Mouse (Mus musculus) retina, postnatal 1 day (tissue): ENCODE data around the gene Pde11a.
A peak's percentile ranks its signal among the peaks of the same experiment; 100 is the strongest.

Experiments
- DNase-seq: peaks from one replicate; pipeline ENCODE4 v3.0.0-alpha.2; 2012

Gene Pde11a

GRCm38 (mm10) chr2:76087170-76087569, 251.4 kb downstream of the Pde11a start:
- DNase-seq = no peak

GRCm38 (mm10) chr2:76084982-76085381, 253.6 kb downstream of the Pde11a start:
- DNase-seq = no peak

DNA sequence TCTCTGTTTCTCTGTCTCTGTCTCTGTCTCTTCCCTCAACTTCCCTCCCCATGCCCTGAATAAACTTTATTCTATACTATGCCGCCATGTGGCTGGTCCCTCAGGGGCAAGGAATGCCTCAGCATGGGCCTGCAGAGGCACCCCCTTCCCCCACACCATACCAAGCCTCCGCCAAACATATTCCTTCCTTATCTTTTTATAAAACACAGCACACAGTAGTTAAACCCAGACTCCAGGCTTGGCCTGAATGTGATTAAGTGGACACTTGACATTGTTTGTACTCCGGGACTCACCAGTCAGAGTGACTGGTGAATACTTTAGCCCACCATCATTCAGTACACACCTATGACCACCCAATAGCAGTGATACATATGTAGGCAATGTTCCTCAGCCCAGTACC, 254.7 kb downstream of the Pde11a start:
- DNase-seq = no peak

DNA sequence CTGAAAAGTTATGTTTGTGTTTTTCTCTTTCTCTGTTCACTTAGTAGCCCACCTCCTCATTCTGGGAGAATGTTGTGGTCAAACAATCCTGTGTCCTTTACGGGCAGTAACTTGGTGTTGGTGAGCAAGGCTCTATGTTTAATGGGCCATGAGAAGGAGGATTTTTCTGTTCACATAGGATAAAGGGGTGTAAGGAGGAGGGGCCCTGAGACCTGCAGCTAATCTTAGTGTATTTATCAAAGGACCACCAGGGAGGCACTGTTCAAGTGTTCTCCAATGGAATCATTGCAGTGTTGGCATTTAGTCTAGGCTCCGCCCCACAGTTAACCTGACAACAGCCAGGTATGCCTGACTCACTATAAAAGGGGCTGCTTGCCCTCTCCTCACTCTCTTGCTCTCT, 255.2 kb downstream of the Pde11a start:
- no peak for DNase-seq

GRCm38 (mm10) chr2:76081991-76082390, 256.6 kb downstream of the Pde11a start:
- no peak for DNase-seq

GRCm38 (mm10) chr2:76080549-76080948, 258.0 kb downstream of the Pde11a start:
- no peak for DNase-seq

GRCm38 (mm10) chr2:76076838-76077237, 261.7 kb downstream of the Pde11a start:
- DNase-seq = no peak

GRCm38 (mm10) chr2:76076047-76076446, 262.5 kb downstream of the Pde11a start:
- no peak for DNase-seq

- DNase-seq = no peak
Measured at GRCm38 (mm10) chr2:76073079-76073478, 265.5 kb downstream of the Pde11a start.

DNA sequence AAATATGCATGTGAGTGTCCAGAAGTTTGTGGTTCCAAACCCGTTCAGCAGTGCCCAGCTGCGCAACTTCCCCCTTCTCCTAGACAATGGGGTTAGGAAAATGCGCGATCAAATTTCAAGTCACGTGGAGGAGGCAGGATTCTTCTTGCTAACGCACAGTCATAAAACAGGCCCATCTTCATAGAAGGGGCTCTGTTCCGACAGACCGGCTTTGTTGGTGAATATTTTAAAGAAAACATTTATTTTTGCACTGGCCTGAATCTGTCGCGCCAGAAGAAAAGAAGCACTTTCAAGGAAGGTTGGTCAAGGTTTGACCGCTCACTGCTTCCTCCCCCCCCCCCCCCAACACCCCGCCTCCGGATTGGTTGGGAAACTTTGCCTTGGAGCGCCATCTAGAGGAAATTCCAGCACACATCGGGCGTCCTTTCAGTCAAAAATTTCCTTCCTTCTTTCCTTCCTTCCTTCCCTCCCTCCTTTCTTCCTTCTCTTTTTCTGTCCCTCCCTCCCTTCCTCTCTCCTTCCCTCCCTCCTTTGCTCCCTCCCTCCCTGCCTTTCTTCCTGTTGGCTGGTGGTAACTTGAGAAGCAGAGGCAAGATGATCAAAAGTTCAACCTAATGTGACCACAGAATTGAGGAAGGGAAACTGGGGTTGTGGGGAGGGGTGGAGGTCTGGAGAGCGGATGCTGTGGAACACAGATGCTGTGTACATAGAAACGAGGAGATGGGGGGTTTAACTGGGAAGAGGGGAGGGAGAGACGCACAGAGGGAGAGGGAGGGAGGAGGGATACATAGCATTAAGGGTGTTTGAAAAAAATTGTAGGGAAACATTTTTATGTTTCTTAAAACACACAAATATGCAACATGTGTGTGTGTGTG, 267.9 kb downstream of the Pde11a start:
- peak; percentile 92 for DNase-seq

GRCm38 (mm10) chr2:76069238-76069637, 269.3 kb downstream of the Pde11a start:
- no peak for DNase-seq

GRCm38 (mm10) chr2:76068155-76068554, 270.4 kb downstream of the Pde11a start:
- DNase-seq = no peak

DNA sequence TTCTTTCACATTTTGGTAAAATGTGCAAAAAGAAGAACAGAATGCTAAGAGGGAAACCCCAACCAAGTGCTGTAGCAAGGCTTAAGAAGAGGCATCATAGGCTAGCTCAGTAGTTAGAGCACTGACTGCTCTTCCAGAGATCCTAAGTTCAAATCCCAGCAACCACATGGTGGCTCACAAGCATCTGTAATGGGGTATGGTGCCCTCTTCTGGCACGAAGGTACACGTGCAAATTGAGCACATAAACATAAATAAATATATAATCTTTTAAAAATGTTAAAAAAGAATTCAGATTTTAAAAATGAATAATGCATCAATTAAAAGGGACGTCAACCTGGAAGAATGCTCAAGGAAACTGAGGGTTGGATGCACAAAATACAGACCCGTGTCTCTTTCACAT, 271.4 kb downstream of the Pde11a start:
- peak; percentile 33 for DNase-seq

DNA sequence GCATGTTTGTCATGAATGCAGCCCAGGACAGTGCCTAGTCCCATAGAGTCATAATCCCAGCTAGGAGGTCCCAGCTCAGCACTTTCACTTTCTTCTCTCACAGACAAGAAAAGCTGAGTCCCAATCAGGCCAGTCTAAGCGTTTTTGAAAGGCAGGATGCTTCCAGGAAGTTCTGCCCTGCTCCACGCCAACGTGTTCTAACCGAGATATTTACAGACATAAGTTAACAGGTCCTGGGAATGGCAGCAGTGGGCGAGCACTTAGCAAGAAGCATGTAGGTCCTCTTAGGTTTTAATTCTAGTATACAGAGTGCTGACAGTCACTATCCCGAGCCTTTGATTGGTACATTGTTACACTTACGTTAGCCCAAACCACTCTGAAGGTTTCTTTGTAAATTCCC, 273.3 kb downstream of the Pde11a start:
- DNase-seq = no peak

GRCm38 (mm10) chr2:76064078-76064477, 274.5 kb downstream of the Pde11a start:
- DNase-seq = peak; percentile 73

DNA sequence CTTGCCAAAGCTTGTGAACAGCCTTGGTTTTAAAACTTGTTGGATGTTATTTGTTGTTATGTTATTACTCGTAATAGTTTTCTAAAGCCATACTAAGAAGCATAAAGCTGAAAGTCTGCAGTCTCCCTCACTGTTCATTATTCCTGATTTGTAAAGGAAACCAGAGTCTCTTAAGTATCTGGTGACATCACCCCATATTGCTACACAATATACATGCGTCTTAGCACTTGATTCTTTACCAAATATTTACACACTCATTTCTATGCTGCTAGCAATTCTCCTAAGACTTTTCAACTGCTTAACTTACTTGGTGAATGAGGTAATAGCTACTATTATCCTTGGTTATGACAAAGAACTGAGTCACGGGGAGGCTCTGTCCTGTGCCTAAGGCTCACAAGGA, 278.4 kb downstream of the Pde11a start:
- DNase-seq = no peak

DNA sequence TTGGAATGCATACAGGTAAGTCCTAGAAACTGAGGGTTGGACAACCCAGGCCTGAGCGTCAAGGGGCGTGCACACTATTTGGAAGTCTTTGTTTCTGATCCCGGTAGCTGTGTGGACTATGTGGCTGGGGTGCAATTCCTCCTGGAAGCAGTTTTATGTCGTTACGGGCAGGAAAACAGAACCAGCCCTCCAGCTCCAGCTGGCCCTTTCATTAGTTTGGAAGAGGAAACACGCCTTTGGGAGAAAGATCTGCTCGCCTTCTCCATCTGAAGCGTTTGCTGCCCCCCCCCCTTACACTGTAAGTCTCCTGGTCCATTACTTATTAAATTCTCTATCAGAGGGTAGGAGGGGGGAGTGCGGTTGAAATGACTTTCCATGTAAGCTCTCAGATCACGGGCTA, 279.0 kb downstream of the Pde11a start:
- no peak for DNase-seq

DNA sequence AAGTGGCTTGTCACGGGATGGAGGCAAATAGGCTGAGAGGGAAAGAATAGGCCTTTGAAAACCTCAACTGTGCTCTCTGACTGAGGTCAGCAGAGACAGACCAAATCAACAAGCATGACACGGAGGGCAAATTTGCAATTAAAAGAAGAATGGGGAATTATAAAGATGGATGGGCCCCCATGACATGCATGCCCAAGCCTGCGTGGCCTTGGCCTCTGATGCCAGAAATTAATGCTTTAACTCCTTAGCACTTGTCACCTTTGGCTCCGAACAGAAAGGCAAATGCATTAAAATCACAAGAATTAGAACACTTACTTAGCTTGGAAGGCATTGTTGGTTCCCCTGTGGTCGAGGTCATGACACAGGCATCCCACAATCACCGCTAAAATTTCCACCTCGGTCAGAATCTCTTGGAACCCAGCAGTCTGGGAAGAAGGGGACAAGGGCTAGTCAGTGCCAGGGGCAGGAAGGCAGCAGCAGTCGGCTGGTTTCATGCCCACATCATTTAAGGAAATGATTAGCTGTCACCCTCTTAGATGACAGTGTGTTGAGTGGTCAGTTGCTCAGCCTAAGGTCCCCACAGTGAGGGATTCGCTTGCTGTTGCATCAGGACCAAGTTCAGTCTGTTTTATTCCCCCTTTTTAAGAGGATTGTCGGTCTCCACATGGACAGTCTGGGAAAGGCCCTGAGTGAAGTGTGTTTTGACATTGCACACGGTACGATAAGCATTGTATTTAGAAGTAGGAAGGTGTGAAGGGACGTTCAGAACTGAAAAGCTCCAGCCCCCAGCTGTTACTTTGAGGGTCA, 279.7 kb downstream of the Pde11a start:
- no peak for DNase-seq

DNA sequence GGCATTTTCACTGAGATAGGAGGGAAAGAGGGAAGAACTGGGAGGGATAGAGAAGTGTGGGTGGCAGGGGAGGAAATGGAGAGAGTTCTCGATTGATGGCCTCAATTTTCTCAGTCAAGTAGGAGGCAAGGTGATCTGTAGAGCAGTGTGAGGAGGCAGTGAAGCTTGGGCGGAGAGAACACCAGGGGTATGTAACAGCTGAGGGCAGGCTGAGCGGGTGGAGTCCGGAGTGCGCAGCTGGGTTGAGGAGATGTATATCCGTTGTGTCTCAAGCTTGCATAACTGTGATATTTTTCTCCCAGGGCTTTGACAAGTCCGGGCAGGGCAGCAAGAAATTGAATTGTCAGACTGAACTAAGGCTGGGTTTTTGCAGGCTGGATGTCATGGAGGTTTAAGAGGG, 281.0 kb downstream of the Pde11a start:
- DNase-seq = no peak

DNA sequence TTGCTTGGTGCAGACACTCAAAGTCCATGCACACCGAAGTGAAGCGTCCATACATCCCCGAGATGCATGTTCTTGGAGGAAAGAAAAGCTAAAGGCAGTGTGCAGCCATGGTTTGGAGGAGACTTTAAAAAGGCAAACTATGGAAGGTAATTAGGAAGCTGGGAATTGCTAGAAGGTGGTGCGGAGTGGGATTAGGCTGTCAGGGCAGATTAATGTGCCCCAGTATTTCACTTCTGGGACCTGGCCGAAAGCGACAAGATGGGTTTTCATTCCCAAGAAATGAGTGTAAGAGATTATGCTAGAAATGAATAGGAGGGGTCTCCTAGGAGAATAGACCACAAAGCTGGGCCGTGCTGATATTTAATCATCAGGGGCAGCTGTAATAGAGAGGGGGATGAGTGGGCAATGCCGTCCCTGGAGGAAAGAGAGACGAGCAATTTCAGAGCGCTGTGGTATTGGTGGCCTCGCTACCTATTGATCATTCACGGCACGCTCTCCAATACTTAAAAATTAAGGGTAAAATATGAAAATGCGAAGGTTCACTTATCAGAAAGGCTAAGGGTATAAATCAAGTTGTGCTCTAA, 284.7 kb downstream of the Pde11a start:
- no peak for DNase-seq

GRCm38 (mm10) chr2:76052897-76053505, 285.6 kb downstream of the Pde11a start:
- no peak for DNase-seq

DNA sequence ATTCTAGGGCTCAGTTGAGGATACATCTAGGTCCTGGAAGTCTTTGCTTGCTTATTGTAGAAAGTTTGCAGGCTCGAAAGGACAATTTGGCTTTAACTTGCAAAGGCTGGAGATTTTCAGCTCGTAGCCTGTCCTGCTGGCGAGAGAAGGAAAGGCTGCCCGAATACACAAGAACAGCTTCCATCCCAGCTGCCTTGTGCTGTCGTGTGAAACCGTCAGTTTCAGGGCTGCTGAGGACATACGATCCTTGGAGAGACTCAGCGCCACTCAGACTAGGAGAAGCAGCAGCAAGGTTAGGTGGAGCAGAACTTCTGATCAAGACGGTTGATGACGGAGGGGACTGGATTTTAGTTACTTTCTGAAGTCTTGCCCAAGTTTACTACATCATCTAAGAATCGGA, 287.2 kb downstream of the Pde11a start:
- no peak for DNase-seq

DNA sequence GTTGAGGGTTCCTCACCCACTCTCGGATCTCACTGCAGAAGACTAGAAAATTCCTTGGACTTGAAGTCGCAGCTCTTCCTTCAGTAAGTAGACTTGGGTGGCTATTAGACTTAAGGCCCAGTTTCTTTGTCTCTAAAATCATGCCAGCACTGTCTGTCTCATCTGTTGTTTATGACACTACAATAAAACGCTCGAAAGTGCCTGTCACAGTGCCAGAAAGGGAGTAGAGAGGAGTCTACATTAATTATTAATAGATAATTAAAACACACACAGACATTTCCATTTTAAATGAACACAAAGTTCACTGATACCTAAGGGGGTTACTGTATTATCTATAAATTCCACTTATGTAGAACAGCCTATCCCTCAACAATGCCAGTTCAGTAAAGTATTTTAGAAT, 287.7 kb downstream of the Pde11a start:
- DNase-seq = no peak
